In genomic region chr4:125175591-125175990, GRCm38 (mm10) we compare ENCODE assay signal across 12 mouse cellular contexts. TPM values are rescaled to one million over a fixed set of nuclear protein-coding genes. Genes with fewer than 3 reads are reported as not detected.
DNase-seq lines count a peak whose midpoint lies in the region; ATAC-seq lines count a peak whose summit lies in the region.
"Had no signal": no experiment of that assay in that cellular context is flagged by ENCODE, and none has a peak within 500 bp of the region (broad histone marks: within the 10 kb centered on the region; RNA-seq: fewer than 3 reads in every experiment).

No protein-coding gene starts in this region.

- peaks cover 11% of the 10 kb centered on the region; the same call in 1 of the 2 replicates for H3K27me3 ChIP-seq in kidney, embryonic 15.5 days
- H3K27me3 ChIP-seq in kidney, embryonic 16.5 days (ENCODE audit: insufficient read depth, low read length), result 0 out of 2 replicates have a peak, but pooled peaks cover 5% of the 10 kb centered on the region

- H3K36me3 ChIP-seq in kidney, embryonic 15.5 days, result no peaks in the 10 kb centered on the region
- H3K36me3 ChIP-seq in kidney, embryonic 16.5 days (ENCODE audit: insufficient read depth, low read length), result no peaks in the 10 kb centered on the region
- H3K36me3 ChIP-seq: G1E; limb, embryonic 12.5 days; midbrain, embryonic 12.5 days had no signal

- no peaks in the 10 kb centered on the region for H3K9me3 ChIP-seq in kidney, embryonic 15.5 days (replicated peaks)
- H3K9me3 ChIP-seq in kidney, embryonic 16.5 days (ENCODE audit: low read length), result no peaks in the 10 kb centered on the region
- H3K9me3 ChIP-seq: limb, embryonic 12.5 days; midbrain, embryonic 12.5 days had no signal

- H3K4me2 ChIP-seq in kidney, embryonic 15.5 days, result no peak overlapping the region
- H3K4me2 ChIP-seq in kidney, embryonic 16.5 days (replicated peaks; ENCODE audit: low read depth, low read length), result no peak overlapping the region
- H3K4me2 ChIP-seq: limb, embryonic 12.5 days; midbrain, embryonic 12.5 days had no signal

- ATAC-seq in kidney, embryonic 15.5 days (replicated peaks; ENCODE audit: low FRiP score), result no peak
- ATAC-seq in kidney, embryonic 16.5 days (ENCODE audit: low FRiP score, low TSS enrichment), result no peak
- ATAC-seq in inflammation-experienced regulatory T-cells, adult 6 months, result no peak

- H3K4me1 ChIP-seq in kidney, embryonic 15.5 days, result peaks cover 21% of the 10 kb centered on the region
- peaks cover 6% of the 10 kb centered on the region; the same call in 1 of the 2 replicates for H3K4me1 ChIP-seq in kidney, embryonic 16.5 days (ENCODE audit: insufficient read depth, low read length)

- peak; percentile 52 for DNase-seq in kidney, adult 11 months
- peak; percentile 41 for DNase-seq in NIH3T3 (ENCODE audit: low read depth)
- DNase-seq in brain, adult 2 months (ENCODE audit: low read depth, low spot score), result peak; percentile 59
- no peak for DNase-seq in spleen, postnatal 36 days (ENCODE audit: low spot score in 2 of 2)
- no peak for DNase-seq in embryo, embryonic 10 days (ENCODE audit: low spot score)
- DNase-seq: retina, postnatal 1 day had no signal

- H3K27ac ChIP-seq in kidney, embryonic 15.5 days, result no peak overlapping the region
- H3K27ac ChIP-seq in kidney, embryonic 16.5 days (ENCODE audit: low read length), result peak overlapping the region; percentile 39; the same call in 1 of the 2 replicates
- H3K27ac ChIP-seq: limb, embryonic 12.5 days; midbrain, embryonic 12.5 days had no signal

- 62% methylated on average over 2 of the region's 2 CpGs for WGBS in kidney, embryonic 15.5 days
- whole genome bisulfite sequencing in kidney, embryonic 16.5 days, result 58% methylated on average over 2 of the region's 2 CpGs

- no peak overlapping the region for H3K9ac ChIP-seq in kidney, embryonic 15.5 days
- H3K9ac ChIP-seq in kidney, embryonic 16.5 days (replicated peaks; ENCODE audit: low read length), result no peak overlapping the region
- H3K9ac ChIP-seq: limb, embryonic 12.5 days; midbrain, embryonic 12.5 days had no signal

- no peak overlapping the region for H3K4me3 ChIP-seq in kidney, embryonic 15.5 days (replicated peaks)
- no peak overlapping the region for H3K4me3 ChIP-seq in kidney, embryonic 16.5 days (ENCODE audit: low read length)
- H3K4me3 ChIP-seq: limb, embryonic 12.5 days; midbrain, embryonic 12.5 days had no signal

RNA-seq across cellular contexts. Expression of gene Zc3h12a, which starts 48.0 kb away (rescaled TPM):
- polyA plus RNA-seq in kidney, embryonic 15.5 days (2015; fragmentation: Nextera tagmentation; extraction: Ambion mirVana), result 0.33 and 0.44 TPM in 2 replicates
- 0.66 and 0.90 TPM in 2 replicates for polyA plus RNA-seq in kidney, embryonic 16.5 days (2015; fragmentation: Nextera tagmentation; extraction: Ambion mirVana)
- polyA plus RNA-seq in inflammation-experienced regulatory T-cells, adult 6 months (2017; shearing (Covaris generic)), result 1 to 10 TPM; 4.6 to 6.5 (median 6.5) TPM

Comparison
In these comparisons a context has a peak if more than half of its experiments do, and no peak if none do; other contexts are left out.
1. DNase-seq: peak in kidney, adult 11 months (single experiment), NIH3T3 (single experiment) and brain, adult 2 months (single experiment); none in spleen, postnatal 36 days (0 of 2) and embryo, embryonic 10 days (single experiment).